Mouse (Mus musculus) MEL-GATA-1-ER (cell line): ENCODE results near the gene Rpl32.

ENCODE experiments used
- DNase-seq: peaks from one replicate; pipeline ENCODE4 v3.0.0-alpha.2; 2012; ENCODE audit warnings: low read depth; ENCODE audit errors: extremely low read depth

Rpl32 gene

DNA sequence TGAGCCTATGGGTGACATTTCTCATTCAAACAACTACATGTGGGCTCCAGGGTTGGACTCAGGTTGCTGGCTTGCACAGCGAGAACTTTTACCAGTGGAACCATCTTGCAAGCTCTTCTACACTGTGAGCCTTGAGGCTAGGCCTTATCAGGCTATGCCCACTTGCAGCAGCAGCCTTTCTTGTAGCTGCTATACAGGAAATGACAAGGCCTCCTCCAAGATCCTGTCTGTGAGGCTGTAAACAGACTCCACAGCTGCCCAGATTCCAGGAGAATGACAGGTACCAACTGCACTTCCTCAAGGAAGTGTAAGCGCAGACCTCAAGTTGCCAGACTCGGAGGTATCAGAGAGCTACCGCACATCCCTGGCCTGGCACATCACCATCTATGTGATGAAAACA, 40.3 kb downstream of the Rpl32 start:
- DNase-seq, result peak; percentile 69

DNA sequence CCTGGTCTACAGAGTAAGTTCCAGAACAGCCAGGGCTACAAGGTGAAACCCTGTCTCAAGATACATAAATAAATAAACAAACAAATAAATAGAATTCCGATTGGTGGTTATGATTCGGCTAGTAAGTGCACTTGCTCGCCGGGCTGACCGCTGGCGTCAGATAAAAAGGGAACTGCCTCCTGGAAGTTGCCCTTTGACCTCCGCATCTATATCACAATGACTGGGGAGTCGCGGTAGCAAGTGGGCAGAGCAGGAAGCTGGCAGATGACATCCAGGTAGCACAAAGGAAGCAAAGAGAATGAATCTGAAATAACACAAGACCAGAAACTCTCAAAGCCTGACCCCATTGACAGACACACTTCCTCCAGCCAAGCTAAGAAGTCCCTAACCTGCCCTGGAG, 41.2 kb downstream of the Rpl32 start:
- no peak for DNase-seq

DNA sequence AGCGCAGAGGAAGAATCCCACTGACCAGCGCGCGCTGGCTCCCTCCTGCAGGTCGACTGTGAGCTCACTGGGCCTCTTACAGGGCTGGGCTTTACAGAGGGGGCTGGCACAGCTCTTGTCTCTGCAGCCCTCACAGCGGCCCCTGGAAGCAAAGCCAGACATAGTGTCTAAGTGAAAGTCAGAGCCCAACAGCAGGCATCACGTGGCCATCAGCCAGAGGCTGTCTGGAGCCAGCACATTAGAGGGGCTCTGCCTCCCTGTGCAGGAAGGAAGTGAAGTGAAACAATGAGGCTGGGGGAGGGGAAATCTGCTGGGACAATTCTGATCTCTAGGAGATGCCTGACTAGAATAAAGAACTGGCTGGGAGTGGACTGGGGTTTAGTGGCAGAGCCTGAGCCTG, 44.4 kb downstream of the Rpl32 start:
- DNase-seq, result no peak

DNA sequence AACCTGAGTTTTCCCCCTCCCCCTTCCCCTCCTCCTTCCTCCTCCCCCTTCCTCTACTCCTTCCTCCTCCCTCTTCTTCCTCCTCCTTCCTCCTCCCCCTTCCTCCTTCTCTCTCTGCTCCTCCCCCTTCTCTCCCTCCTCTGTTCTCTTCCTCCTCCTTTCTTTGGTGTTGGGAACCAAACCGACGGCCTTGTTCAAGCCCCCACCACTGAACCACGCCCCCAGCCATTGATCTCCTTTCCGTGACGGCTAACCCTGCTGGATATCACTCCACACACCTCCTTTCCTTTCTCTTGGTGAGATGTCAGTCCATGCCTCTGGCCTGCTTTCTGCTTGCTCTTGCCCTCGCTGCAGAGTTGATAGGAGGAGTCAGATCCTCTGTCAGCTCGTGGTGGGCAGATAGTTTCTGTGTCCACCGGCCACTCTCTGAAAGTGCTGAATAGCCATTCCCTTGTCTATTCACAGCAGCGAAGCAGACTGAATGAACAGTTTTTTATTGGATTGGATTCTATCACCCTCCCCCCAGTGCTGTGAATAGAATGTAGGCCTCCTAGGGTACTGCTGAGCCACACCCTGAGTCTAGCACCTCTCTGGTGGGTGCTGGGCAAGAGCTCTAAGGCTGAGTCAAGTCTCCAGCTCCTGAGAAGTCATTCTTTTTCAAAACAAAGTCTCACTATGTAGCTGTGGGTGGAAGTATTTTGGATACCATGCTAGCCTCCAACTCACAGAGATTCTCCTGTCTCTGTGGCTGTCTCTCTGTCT, 46.4 kb downstream of the Rpl32 start, which contains the start of gene Tmem40:
Gene Tmem40, minus strand, starts transcription at position 416 of the 762 bp plus-strand sequence.
- no peak for DNase-seq

DNA sequence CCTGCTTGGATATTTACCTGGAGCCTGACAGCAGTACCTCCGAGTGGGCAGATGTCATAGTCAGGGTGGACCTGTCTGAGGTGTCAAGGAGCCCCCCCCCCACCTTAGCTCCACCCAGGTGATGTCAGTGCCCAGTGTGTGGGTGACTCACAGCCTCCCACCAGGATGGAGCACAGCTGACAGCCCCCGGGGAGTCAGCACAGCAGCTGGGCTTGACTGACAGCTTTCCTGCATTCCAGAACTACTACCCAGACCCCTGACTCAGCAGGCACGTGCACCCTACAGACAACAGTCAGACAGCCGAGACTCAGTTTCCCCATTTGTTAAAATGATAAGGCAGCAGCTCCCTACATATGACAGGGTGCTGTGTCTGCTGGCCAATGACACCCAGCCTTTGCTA, 47.6 kb downstream of the Rpl32 start:
- DNase-seq, result no peak

DNA sequence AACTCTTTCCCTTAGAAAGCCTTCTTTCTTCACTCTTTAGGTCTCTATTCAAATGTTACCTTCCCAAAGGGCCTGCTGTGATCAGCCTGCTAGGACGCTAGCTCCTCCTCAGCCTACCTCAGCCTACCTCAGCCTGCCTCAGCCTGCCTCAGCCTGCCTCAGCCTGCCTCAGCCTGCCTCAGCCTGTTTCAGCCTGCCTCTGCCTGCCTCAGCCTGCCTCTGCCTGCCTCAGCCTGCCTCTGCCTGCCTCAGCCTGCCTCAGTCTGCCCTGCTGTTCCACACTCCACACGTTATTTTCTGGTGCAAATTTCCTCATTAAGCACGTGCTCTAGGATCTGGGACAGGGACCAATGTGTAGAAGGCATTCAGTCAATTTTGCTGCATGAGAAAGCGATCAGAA, 48.4 kb downstream of the Rpl32 start:
- DNase-seq, result no peak

DNA sequence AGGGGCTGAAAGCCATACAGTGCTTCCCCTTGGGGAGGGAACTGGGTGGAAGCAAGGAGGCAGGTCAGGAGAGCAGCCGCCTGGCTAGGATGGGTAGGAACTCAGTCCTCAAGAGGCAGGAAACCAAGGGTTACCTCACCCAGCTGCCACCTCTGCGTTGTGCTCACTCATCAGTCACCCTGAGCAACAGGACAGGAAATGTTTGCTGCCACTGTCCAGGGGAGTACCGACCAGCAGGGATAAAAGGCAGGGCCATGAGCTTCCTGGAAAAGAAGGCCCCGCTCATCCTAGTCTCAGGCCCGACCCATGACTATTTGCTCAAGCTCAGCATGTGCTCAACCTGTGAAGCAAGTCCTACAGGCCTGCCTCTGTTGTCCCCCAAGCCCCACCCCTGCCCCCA, 49.1 kb downstream of the Rpl32 start:
- no peak for DNase-seq

DNA sequence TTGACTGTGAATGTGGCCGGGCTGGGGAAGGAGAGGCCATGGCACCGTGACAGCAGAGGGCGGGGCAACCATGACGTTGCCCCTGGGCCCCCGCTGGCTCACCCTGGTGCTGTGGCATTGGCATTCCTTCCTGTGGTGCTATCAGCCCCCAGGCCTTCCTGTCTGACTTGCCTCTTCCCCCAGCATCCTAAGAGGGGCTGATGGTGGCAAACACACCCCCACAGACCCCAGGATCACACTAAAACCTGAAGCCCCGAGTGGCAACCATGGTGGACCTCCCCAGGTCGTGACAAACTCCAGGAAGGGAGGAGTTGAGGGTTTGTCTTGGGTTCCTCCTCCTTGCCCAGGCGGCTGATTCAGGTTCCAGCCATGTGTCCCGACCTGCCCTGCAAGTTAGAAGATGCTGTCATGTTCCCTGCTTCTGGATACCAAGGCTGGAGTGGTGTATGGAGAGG, 49.5 kb downstream of the Rpl32 start:
- no peak for DNase-seq

DNA sequence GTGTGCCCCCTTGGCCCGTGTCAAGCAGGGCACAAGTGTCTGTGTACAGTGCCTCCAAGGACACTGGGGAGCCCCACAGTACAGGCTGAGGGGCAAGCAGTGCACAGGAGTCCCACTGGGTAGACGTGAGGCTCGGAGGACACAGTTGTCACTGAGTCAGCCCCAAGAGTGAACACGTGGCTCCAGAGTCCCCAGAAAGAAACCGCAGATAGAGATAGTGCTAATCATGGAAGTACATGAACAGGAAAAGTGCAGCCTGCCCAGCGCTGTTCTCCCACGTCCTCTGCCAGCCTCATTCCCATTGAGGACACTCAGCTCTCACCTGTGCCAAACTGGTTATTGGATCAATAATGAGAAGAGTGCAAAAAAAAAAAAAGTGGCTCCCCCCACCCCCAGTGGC, 53.0 kb downstream of the Rpl32 start:
- DNase-seq, result peak; percentile 66
